Mouse (Mus musculus): ENCODE measurements around the gene Clpb. TPM values are rescaled to one million over a fixed set of nuclear protein-coding genes. Genes with fewer than 3 reads are reported as not detected.

Gene Clpb
- polyA plus RNA-seq, 1 experiment from 2014 or later: 52.1 TPM

- WGBS: 68% methylated on average over 5 of the region's 5 CpGs
- ATAC-seq (ENCODE audit: low FRiP score, low read depth): no peak
- H3K27me3 ChIP-seq: no peaks in the 10 kb centered on the region
- peak overlapping the region; percentile 69 for H3K4me2 ChIP-seq (replicated peaks)
- peaks cover 28% of the 10 kb centered on the region for H3K4me1 ChIP-seq
- H3K9me3 ChIP-seq: no peaks in the 10 kb centered on the region
- H3K36me3 ChIP-seq: peaks cover 63% of the 10 kb centered on the region
- H3K9ac ChIP-seq: no peak overlapping the region; the same call in 1 of the 2 replicates
- no peak overlapping the region; the same call in 1 of the 2 replicates for H3K4me3 ChIP-seq
- H3K27ac ChIP-seq: no peak overlapping the region
Measured at GRCm38 (mm10) chr7:101833352-101833751, 169.9 kb downstream of the Clpb start.

- Histone ChIP-seq H3K9ac (peak overlapping the region; percentile 98; the same call in 1 of the 2 replicates), H3K4me2 (replicated peaks) (peak overlapping the region; percentile 69), H3K27ac (peak overlapping the region; percentile 52), H3K4me1 (peaks cover 35% of the 10 kb centered on the region), H3K36me3 (peaks cover 56% of the 10 kb centered on the region), H3K9me3 (no peaks in the 10 kb centered on the region), H3K27me3 (no peaks in the 10 kb centered on the region), H3K4me3 (peak overlapping the region; percentile 96; the same call in 1 of the 2 replicates)
- no peak for ATAC-seq (ENCODE audit: low FRiP score, low read depth)
- WGBS: 62% methylated on average over 3 of the region's 3 CpGs
Measured at GRCm38 (mm10) chr7:101833916-101834584, 170.6 kb downstream of the Clpb start.

- WGBS: 52% methylated on average over 3 of the region's 3 CpGs
- ATAC-seq (ENCODE audit: low FRiP score, low read depth): no peak
- 0 out of 2 replicates have a peak overlapping the region, but pooled peaks have one; percentile 15 for H3K27ac ChIP-seq
- peak overlapping the region; percentile 96 for H3K4me3 ChIP-seq
- H3K4me2 ChIP-seq (replicated peaks): peak overlapping the region; percentile 69
- H3K27me3 ChIP-seq: no peaks in the 10 kb centered on the region
- peaks cover 47% of the 10 kb centered on the region for H3K36me3 ChIP-seq
- H3K9ac ChIP-seq: peak overlapping the region; percentile 98
- peaks cover 36% of the 10 kb centered on the region for H3K4me1 ChIP-seq
- no peaks in the 10 kb centered on the region for H3K9me3 ChIP-seq
Measured at GRCm38 (mm10) chr7:101834903-101835302, 171.5 kb downstream of the Clpb start.

GRCm38 (mm10) chr7:101835457-101836109 is 172.2 kb downstream of the Clpb start:
- Histone ChIP-seq H3K27me3 (no peaks in the 10 kb centered on the region), H3K27ac (peak overlapping the region; percentile 99), H3K9ac (peak overlapping the region; percentile 98), H3K9me3 (no peaks in the 10 kb centered on the region), H3K4me1 (peaks cover 36% of the 10 kb centered on the region), H3K4me3 (peak overlapping the region; percentile 96), H3K4me2 (replicated peaks) (peak overlapping the region; percentile 69), H3K36me3 (peaks cover 40% of the 10 kb centered on the region)
- no peak for ATAC-seq (ENCODE audit: low FRiP score, low read depth)
- WGBS: 40% methylated on average over 5 of the region's 5 CpGs

- peak overlapping the region; percentile 69 for H3K4me2 ChIP-seq (replicated peaks)
- peaks cover 36% of the 10 kb centered on the region for H3K4me1 ChIP-seq
- H3K4me3 ChIP-seq: peak overlapping the region; percentile 96
- H3K27me3 ChIP-seq: no peaks in the 10 kb centered on the region
- peak; percentile 38 for ATAC-seq (ENCODE audit: low FRiP score, low read depth)
- H3K27ac ChIP-seq: peak overlapping the region; percentile 99
- WGBS: under 1% methylated on average over 62 of the region's 63 CpGs
- peak overlapping the region; percentile 98 for H3K9ac ChIP-seq
- peaks cover 31% of the 10 kb centered on the region for H3K36me3 ChIP-seq
- no peaks in the 10 kb centered on the region for H3K9me3 ChIP-seq
Measured at GRCm38 (mm10) chr7:101836271-101837153, 173.1 kb downstream of the Clpb start.

- H3K27me3 ChIP-seq: no peaks in the 10 kb centered on the region
- H3K9ac ChIP-seq: peak overlapping the region; percentile 98
- peak overlapping the region; percentile 99 for H3K27ac ChIP-seq
- H3K4me2 ChIP-seq (replicated peaks): peak overlapping the region; percentile 69
- ATAC-seq (ENCODE audit: low FRiP score, low read depth): no peak
- under 1% methylated on average over 20 of the region's 20 CpGs for WGBS
- H3K4me3 ChIP-seq: peak overlapping the region; percentile 96
- peaks cover 24% of the 10 kb centered on the region for H3K36me3 ChIP-seq
- no peaks in the 10 kb centered on the region for H3K9me3 ChIP-seq
- peaks cover 36% of the 10 kb centered on the region for H3K4me1 ChIP-seq
Measured at GRCm38 (mm10) chr7:101837154-101837605, 173.7 kb downstream of the Clpb start.

GRCm38 (mm10) chr7:101837606-101838471 is 174.4 kb downstream of the Clpb start, which contains the start of gene Inppl1:
Inppl1 (minus strand) TSS chr7:101838229.
- peak within 1 kb of the TSS; percentile 69 for H3K4me2 ChIP-seq (replicated peaks)
- peak within 1 kb of the TSS; percentile 98 for H3K9ac ChIP-seq
- H3K36me3 ChIP-seq: peaks cover 18% of the 10 kb centered on the region
- no peaks in the 10 kb centered on the region for H3K9me3 ChIP-seq
- peak within 1 kb of the TSS; percentile 96 for H3K4me3 ChIP-seq
- H3K27me3 ChIP-seq: no peaks in the 10 kb centered on the region
- under 1% methylated on average over 64 of the region's 64 CpGs for WGBS
- peak within 1 kb of the TSS; percentile 99 for H3K27ac ChIP-seq
- peak; percentile 82 for ATAC-seq (ENCODE audit: low FRiP score, low read depth)
- H3K4me1 ChIP-seq: peaks cover 36% of the 10 kb centered on the region

GRCm38 (mm10) chr7:101844186-101844585 is 180.8 kb downstream of the Clpb start:
- Histone ChIP-seq H3K36me3 (no peaks in the 10 kb centered on the region), H3K4me2 (replicated peaks) (no peak overlapping the region), H3K27me3 (no peaks in the 10 kb centered on the region), H3K9ac (no peak overlapping the region), H3K27ac (no peak overlapping the region), H3K4me1 (peaks cover under 1% of the 10 kb centered on the region; the same call in 1 of the 2 replicates), H3K4me3 (no peak overlapping the region), H3K9me3 (no peaks in the 10 kb centered on the region)
- WGBS: 59% methylated on average over 6 of the region's 6 CpGs
- ATAC-seq (ENCODE audit: low FRiP score, low read depth): no peak

Other genes starting within 250 kb of the Clpb start
- gene Pde2a, start 241.9 kb upstream of the Clpb start, polyA plus RNA-seq (2015; fragmentation: Nextera tagmentation; extraction: Ambion mirVana): 4.6 and 10.4 TPM in 2 replicates
- not detected in 2 replicates for gene Art2b, start 78.0 kb upstream of the Clpb start, polyA plus RNA-seq (2015; fragmentation: Nextera tagmentation; extraction: Ambion mirVana)
- 0.15 TPM in 1 of 2 replicates, not detected in the other for gene Phox2a, start 154.7 kb downstream of the Clpb start, polyA plus RNA-seq (2015; fragmentation: Nextera tagmentation; extraction: Ambion mirVana)
- 60.0 and 70.3 TPM in 2 replicates for gene Inppl1, start 174.6 kb downstream of the Clpb start, polyA plus RNA-seq (2015; fragmentation: Nextera tagmentation; extraction: Ambion mirVana)
- gene Folr2, start 193.6 kb downstream of the Clpb start, polyA plus RNA-seq (2015; fragmentation: Nextera tagmentation; extraction: Ambion mirVana): 0.51 and 1.4 TPM in 2 replicates
- 70.6 and 71.6 TPM in 2 replicates for gene Anapc15, start 200.1 kb downstream of the Clpb start, polyA plus RNA-seq (2015; fragmentation: Nextera tagmentation; extraction: Ambion mirVana)
- gene Folr1, start 207.2 kb downstream of the Clpb start, polyA plus RNA-seq (2015; fragmentation: Nextera tagmentation; extraction: Ambion mirVana): 0.52 and 0.64 TPM in 2 replicates
- gene Lamtor1, start 242.3 kb downstream of the Clpb start, polyA plus RNA-seq (2015; fragmentation: Nextera tagmentation; extraction: Ambion mirVana): 160 and 162 TPM in 2 replicates
- gene Tomt, start 242.7 kb downstream of the Clpb start, polyA plus RNA-seq (2015; fragmentation: Nextera tagmentation; extraction: Ambion mirVana): 0.29 and 0.68 TPM in 2 replicates

Data from limb, embryonic 13.5 days (tissue).